Mouse (Mus musculus): ENCODE measurements around the gene Hist1h2bp. TPM values are rescaled to one million over a fixed set of nuclear protein-coding genes. Genes with fewer than 3 reads are reported as not detected.

The Hist1h2bp gene
- total RNA-seq, 1 experiment from 2014 or later, result 38.3 TPM

Small RNA genes lying within 50 kb of the gene (microRNA-seq; reads per million reads assigned to microRNA genes)
- gene Gm19658 (0 reads per million in 2 experiments), gene Gm44346 (0 reads per million in 2 experiments), gene Gm44454 (0 to 0.34 reads per million in 2 experiments), gene Gm44466 (0 reads per million in 2 experiments)

Other genes starting within 250 kb of the Hist1h2bp start
- not detected in 2 replicates for gene Olfr1366, start 244.7 kb upstream of the Hist1h2bp start, total RNA-seq (2021)
- gene Olfr1535, start 227.6 kb upstream of the Hist1h2bp start, total RNA-seq (2021), result not detected in 2 replicates
- not detected in 2 replicates for gene Olfr1364, start 205.7 kb upstream of the Hist1h2bp start, total RNA-seq (2021)
- gene Olfr1362, start 173.4 kb upstream of the Hist1h2bp start, total RNA-seq (2021), result not detected in 2 replicates
- not detected in 2 replicates for gene Olfr11, start 144.9 kb upstream of the Hist1h2bp start, total RNA-seq (2021)
- gene Olfr1361, start 124.1 kb upstream of the Hist1h2bp start, total RNA-seq (2021), result not detected in 2 replicates
- not detected in 2 replicates for gene Olfr1360, start 110.1 kb upstream of the Hist1h2bp start, total RNA-seq (2021)
- not detected in 2 replicates for gene Olfr1359, start 89.3 kb upstream of the Hist1h2bp start, total RNA-seq (2021)
- 91.0 and 102 TPM in 2 replicates for gene Hist1h2bl, start 71.3 kb upstream of the Hist1h2bp start, total RNA-seq (2021)
- gene Hist1h2ai, start 71.0 kb upstream of the Hist1h2bp start, total RNA-seq (2021), result 9.0 and 60.3 TPM in 2 replicates
- gene Hist1h3h, start 69.8 kb upstream of the Hist1h2bp start, total RNA-seq (2021), result 105 and 138 TPM in 2 replicates
- 26.4 and 32.4 TPM in 2 replicates for gene Hist1h2bm, start 65.4 kb upstream of the Hist1h2bp start, total RNA-seq (2021)
- gene Hist1h4j, start 52.4 kb upstream of the Hist1h2bp start, total RNA-seq (2021), result 20.5 and 22.8 TPM in 2 replicates
- 152 and 260 TPM in 2 replicates for gene Hist1h4k, start 37.0 kb upstream of the Hist1h2bp start, total RNA-seq (2021)
- gene Hist1h2ak, start 33.6 kb upstream of the Hist1h2bp start, total RNA-seq (2021), result 28.8 and 39.5 TPM in 2 replicates
- 52.6 and 54.5 TPM in 2 replicates for gene Hist1h2bn, start 33.3 kb upstream of the Hist1h2bp start, total RNA-seq (2021)
- 48.9 and 60.4 TPM in 2 replicates for gene Hist1h1b, start 6.8 kb upstream of the Hist1h2bp start, total RNA-seq (2021)
- 122 and 132 TPM in 2 replicates for gene Hist1h3i, start 4.1 kb upstream of the Hist1h2bp start, total RNA-seq (2021)
- gene Hist1h2an, start 243 bp upstream of the Hist1h2bp start, total RNA-seq (2021), result 17.4 and 21.1 TPM in 2 replicates
- gene Hist1h2bq, start 22.7 kb downstream of the Hist1h2bp start, total RNA-seq (2021), result 40.4 and 87.7 TPM in 2 replicates
- 56.7 and 173 TPM in 2 replicates for gene Hist1h2ao, start 23.0 kb downstream of the Hist1h2bp start, total RNA-seq (2021)
- gene Hist1h4m, start 24.3 kb downstream of the Hist1h2bp start, total RNA-seq (2021), result 279 and 356 TPM in 2 replicates
- gene Hist1h4n, start 44.7 kb downstream of the Hist1h2bp start, total RNA-seq (2021), result 43.4 and 51.9 TPM in 2 replicates
- 4.5 and 108 TPM in 2 replicates for gene Hist1h2ap, start 46.0 kb downstream of the Hist1h2bp start, total RNA-seq (2021)
- gene Hist1h2br, start 46.3 kb downstream of the Hist1h2bp start, total RNA-seq (2021), result 39.7 and 86.5 TPM in 2 replicates
- gene Zfp184, start 157.6 kb downstream of the Hist1h2bp start, total RNA-seq (2021), result 2.0 and 2.1 TPM in 2 replicates
- gene Pom121l2, start 193.7 kb downstream of the Hist1h2bp start, total RNA-seq (2021), result not detected in 2 replicates
- not detected in 2 replicates for gene Prss16, start 222.3 kb downstream of the Hist1h2bp start, total RNA-seq (2021)
- gene Hist1h2ah, start 248.1 kb downstream of the Hist1h2bp start, total RNA-seq (2021), result 30.0 and 61.8 TPM in 2 replicates
- 121 and 135 TPM in 2 replicates for gene Hist1h2bk, start 248.4 kb downstream of the Hist1h2bp start, total RNA-seq (2021)